Mouse (Mus musculus) heart, embryonic 10.5 days (tissue): ENCODE measurements around the gene Foxp2. TPM values are rescaled to one million over a fixed set of nuclear protein-coding genes. Genes with fewer than 3 reads are reported as not detected.

Experiments used
- DNase-seq: peaks from one replicate; pipeline ENCODE4 v3.0.0-alpha.2; 2017; ENCODE audit warnings: low spot score
- H3K27ac ChIP-seq: fragments of 300-500 bp; sonication (generic); 2 replicates; pipeline ENCODE4 v1.5.1; 2016; ENCODE audit warnings: mild to moderate bottlenecking
- H3K27me3 ChIP-seq: fragments of 300-500 bp; sonication (generic); 2 replicates; pipeline ENCODE4 v1.6.1; 2016; ENCODE audit warnings: mild to moderate bottlenecking; ENCODE audit not compliant: poor library complexity, insufficient read depth, severe bottlenecking
- H3K36me3 ChIP-seq: fragments of 300-500 bp; sonication (generic); 2 replicates; pipeline ENCODE4 v1.6.1; 2016; ENCODE audit warnings: mild to moderate bottlenecking, moderate library complexity
- H3K4me1 ChIP-seq: fragments of 300-500 bp; sonication (generic); 2 replicates; pipeline ENCODE4 v1.6.1; 2016; ENCODE audit warnings: mild to moderate bottlenecking
- H3K4me3 ChIP-seq: fragments of 300-500 bp; sonication (generic); 2 replicates; pipeline ENCODE4 v1.5.1; 2016; ENCODE audit warnings: mild to moderate bottlenecking, moderate library complexity
- H3K9me3 ChIP-seq: fragments of 300-500 bp; sonication (generic); 2 replicates; pipeline ENCODE4 v1.6.1; 2016; ENCODE audit warnings: mild to moderate bottlenecking, moderate library complexity
- WGBS: fragments of 180-500 bp; shearing (Covaris S2); methylation state at CpG from one replicate; pipeline ENCODE4 v1.1.7; 2016; 5-methylcytosine and 5-hydroxymethylcytosine counted together
- microRNA-seq: library from miRNA; unstranded; fragments of <30 nt; microRNA quantifications from one replicate; pipeline ENCODE4, GENCODE M21; 2017
- polyA plus RNA-seq: library from polyadenylated mRNA; unstranded; fragments of >200 nt; fragmentation: Nextera tagmentation; extraction: Ambion mirVana; gene quantifications from 2 replicates; pipeline ENCODE4 v1.2.1, GENCODE M21; 2016

Gene Foxp2
- polyA plus RNA-seq, 1 experiment from 2014 or later, result 16.7 TPM

- no peaks in the 10 kb centered on the region for H3K27me3 ChIP-seq
- H3K36me3 ChIP-seq, result no peaks in the 10 kb centered on the region
- no peak overlapping the region for H3K4me3 ChIP-seq
- H3K27ac ChIP-seq, result no peak overlapping the region
- H3K4me1 ChIP-seq, result no peaks in the 10 kb centered on the region
- 83% methylated on average over 2 of the region's 2 CpGs for WGBS
- no peak for DNase-seq
- H3K9me3 ChIP-seq, result no peaks in the 10 kb centered on the region
Observed at GRCm38 (mm10) chr6:15459701-15460100, 558.6 kb downstream of the Foxp2 start.

GRCm38 (mm10) chr6:15463390-15463789, 562.2 kb downstream of the Foxp2 start:
- Histone ChIP-seq H3K4me3 (no peak overlapping the region), H3K27me3 (no peaks in the 10 kb centered on the region), H3K4me1 (no peaks in the 10 kb centered on the region), H3K9me3 (no peaks in the 10 kb centered on the region), H3K36me3 (no peaks in the 10 kb centered on the region), H3K27ac (no peak overlapping the region)
- WGBS, result 73% methylated on average over 2 of the region's 2 CpGs
- DNase-seq, result no peak

- Histone ChIP-seq H3K4me3 (no peak overlapping the region), H3K9me3 (no peaks in the 10 kb centered on the region), H3K36me3 (no peaks in the 10 kb centered on the region), H3K4me1 (no peaks in the 10 kb centered on the region), H3K27me3 (no peaks in the 10 kb centered on the region), H3K27ac (no peak overlapping the region)
- no peak for DNase-seq
- 74% methylated on average over 3 of the region's 3 CpGs for WGBS
Observed at GRCm38 (mm10) chr6:15465471-15465870, 564.3 kb downstream of the Foxp2 start.

- no peak overlapping the region for H3K4me3 ChIP-seq
- no peak overlapping the region for H3K27ac ChIP-seq
- H3K27me3 ChIP-seq, result no peaks in the 10 kb centered on the region
- no peaks in the 10 kb centered on the region for H3K9me3 ChIP-seq
- H3K36me3 ChIP-seq, result no peaks in the 10 kb centered on the region
- 76% methylated on average over 1 of the region's 1 CpGs for WGBS
- H3K4me1 ChIP-seq, result no peaks in the 10 kb centered on the region
- no peak for DNase-seq
Observed at GRCm38 (mm10) chr6:15466634-15467033, 565.5 kb downstream of the Foxp2 start.

- Histone ChIP-seq H3K27me3 (no peaks in the 10 kb centered on the region), H3K9me3 (no peaks in the 10 kb centered on the region), H3K4me1 (no peaks in the 10 kb centered on the region), H3K4me3 (no peak overlapping the region), H3K27ac (no peak overlapping the region), H3K36me3 (no peaks in the 10 kb centered on the region)
- DNase-seq, result no peak
- 91% methylated on average over 2 of the region's 2 CpGs for WGBS
Observed at GRCm38 (mm10) chr6:15486909-15487308, 585.8 kb downstream of the Foxp2 start.

Small RNA genes within 50 kb of the gene (microRNA-seq; reads per million reads assigned to microRNA genes)
- not detected for gene Gm25470

Other genes with a start within 250 kb of the Foxp2 start
- 1.4 and 2.8 TPM in 2 replicates for gene Ppp1r3a, start 146.1 kb upstream of the Foxp2 start, polyA plus RNA-seq